Mouse (Mus musculus): ENCODE measurements around the gene Pfkfb3.

The Pfkfb3 gene

DNA sequence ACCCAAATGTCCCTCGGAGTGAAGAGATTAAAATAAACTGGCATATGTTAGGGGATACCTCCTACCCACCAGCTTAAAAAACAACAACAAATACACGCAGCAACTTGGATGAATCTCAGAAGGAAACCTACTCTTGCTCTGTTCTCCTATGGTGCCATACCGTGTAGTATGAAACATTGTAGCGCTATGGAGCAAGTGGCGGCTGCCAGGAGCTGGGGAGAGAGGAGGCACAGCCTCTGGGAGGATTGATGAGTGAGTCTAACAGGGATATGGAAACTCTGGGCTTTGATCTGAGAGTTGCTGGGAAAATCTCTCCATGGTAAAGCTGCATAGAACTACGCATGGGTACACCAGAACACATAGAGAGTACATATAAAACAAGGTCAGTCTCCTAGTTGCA, 126.3 kb downstream of the Pfkfb3 start:
- no peak for DNase-seq

DNA sequence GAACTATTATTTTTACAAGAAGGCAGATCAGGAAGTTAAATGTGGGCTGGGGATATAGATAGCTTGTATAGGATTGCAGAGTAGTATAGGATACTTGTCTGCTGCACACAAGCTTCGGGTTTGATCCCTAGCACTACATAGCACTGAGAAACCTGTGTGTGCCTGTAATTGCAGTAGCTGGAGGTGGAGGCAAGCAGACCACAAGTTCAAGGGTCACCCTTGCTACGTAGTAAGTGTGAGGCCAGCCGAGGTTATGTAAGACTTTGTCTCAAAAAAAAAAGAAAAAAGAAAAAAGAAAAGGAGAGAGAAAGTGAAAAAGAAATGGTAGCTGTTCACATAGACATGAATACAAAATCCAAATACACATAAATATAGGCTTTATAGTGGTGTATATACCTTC, 127.5 kb downstream of the Pfkfb3 start:
- DNase-seq = no peak

GRCm38 (mm10) chr2:11425421-11426131, 128.3 kb downstream of the Pfkfb3 start:
- DNase-seq = no peak

- DNase-seq = no peak
These were observed 129.6 kb downstream of the Pfkfb3 start for GRCm38 (mm10) chr2:11424252-11424651.

DNA sequence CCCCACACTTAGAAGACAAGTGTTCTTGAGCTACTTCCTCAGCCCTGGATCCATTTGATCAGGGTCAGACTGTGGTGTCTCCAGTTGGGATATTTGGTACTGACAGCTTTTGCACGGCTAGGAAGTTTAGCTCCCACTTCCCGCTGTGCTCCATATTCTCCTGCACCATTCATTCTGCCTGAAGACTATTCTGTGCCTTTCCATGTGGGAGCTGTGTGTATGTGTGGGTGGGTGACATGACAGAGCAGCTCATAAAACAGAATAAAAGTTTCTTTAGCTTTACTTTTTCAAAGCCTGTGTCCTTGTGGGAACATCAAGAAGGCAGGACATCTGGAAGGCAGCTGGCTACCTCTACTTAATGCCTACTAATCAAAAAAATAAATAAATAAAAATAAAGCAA, 130.5 kb downstream of the Pfkfb3 start:
- no peak for DNase-seq

- no peak for DNase-seq
These were observed 131.5 kb downstream of the Pfkfb3 start for GRCm38 (mm10) chr2:11422384-11422783.

Measured in cerebellum, postnatal 36 days (tissue).